In the genomic region with DNA sequence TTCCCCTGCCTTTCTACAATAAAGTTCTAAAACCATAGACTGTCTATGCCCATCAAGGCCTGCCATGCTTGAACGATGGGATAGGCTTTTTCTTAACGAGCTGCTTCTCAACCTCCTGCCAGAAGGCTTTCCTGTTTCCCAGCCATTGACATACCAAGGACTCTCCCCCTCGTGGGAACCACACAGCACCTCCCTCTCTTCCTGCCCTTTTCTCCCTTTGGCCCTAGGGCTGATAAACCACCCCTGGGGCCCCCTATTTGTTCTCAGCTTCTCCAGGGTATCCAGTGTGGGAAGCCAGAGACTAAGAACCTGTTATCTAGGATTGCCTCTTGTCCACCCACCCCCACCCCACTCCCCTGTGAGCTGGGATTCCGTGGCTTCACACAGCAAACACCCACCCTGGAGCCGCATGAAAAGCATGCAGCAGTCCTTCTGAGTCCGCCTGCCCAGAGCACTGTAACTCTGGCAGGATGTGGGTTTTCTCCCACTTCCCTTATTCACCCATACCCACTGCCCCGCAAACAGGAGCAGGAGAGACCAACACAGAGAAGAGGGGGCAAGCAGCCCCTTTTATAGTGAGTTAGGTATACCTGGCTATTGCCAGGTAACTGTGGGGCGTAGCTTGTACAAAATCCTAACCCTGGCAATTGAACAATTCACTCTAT, we compare ENCODE assay signal across 28 mouse cellular contexts.
DNase-seq lines count a peak whose midpoint lies in the region; ATAC-seq and TF ChIP-seq lines count a peak whose summit lies in the region.
"Had no signal": no experiment of that assay in that cellular context is flagged by ENCODE, and none has a peak within 500 bp of the region (broad histone marks: within the 10 kb centered on the region; RNA-seq: fewer than 3 reads in every experiment).

No protein-coding gene starts in this region.

- peak; percentile 30; the same call in 1 of the 2 replicates for ATAC-seq in forebrain, embryonic 12.5 days (ENCODE audit: low FRiP score)
- ATAC-seq in forebrain, postnatal 0 days: no peak
- ATAC-seq in heart, embryonic 14.5 days (ENCODE audit: insufficient number of reproducible peaks, insufficient read depth, low FRiP score, low read depth): peak; percentile 64; the same call in 1 of the 2 replicates
- peak; percentile 15; the same call in 1 of the 2 replicates for ATAC-seq in liver, postnatal 0 days
- ATAC-seq in common myeloid progenitor, adult 5-6 weeks (replicated peaks; ENCODE audit: low read depth, poor library complexity, severe bottlenecking): peak; percentile 96
- ATAC-seq: inflammation-experienced regulatory T-cells, adult 6 months; midbrain, embryonic 15.5 days had no signal

- H3K4me1 ChIP-seq in forebrain, embryonic 12.5 days: no peaks in the 10 kb centered on the region; the same call in 1 of the 2 replicates
- H3K4me1 ChIP-seq in forebrain, postnatal 0 days (ENCODE audit: insufficient read depth): no peaks in the 10 kb centered on the region
- peaks cover 0 to 4% of the 10 kb centered on the region in 2 experiments; a peak in 1 of 4 replicates for H3K4me1 ChIP-seq in heart, embryonic 14.5 days (ENCODE audit: control insufficient read depth in 2 of 2, insufficient read depth in 2 of 2, low read length in 2 of 2)
- no peaks in the 10 kb centered on the region for H3K4me1 ChIP-seq in liver, postnatal 0 days (ENCODE audit: insufficient read depth)
- H3K4me1 ChIP-seq: embryonic facial prominence, embryonic 12.5 days; liver, embryonic 15.5 days; lung, embryonic 15.5 days; midbrain, embryonic 15.5 days; neural tube, embryonic 15.5 days; stomach, embryonic 15.5 days had no signal

- H3K27ac ChIP-seq in forebrain, embryonic 12.5 days: no peak overlapping the region
- no peak overlapping the region for H3K27ac ChIP-seq in forebrain, postnatal 0 days (ENCODE audit: low read depth, low read length)
- H3K27ac ChIP-seq in heart, embryonic 14.5 days (replicated peaks in 1 of 2; ENCODE audit: control insufficient read depth in 1 of 2, insufficient read depth in 1 of 2, low read depth in 2 of 2, low read length in 2 of 2): no peak overlapping the region
- H3K27ac ChIP-seq in liver, postnatal 0 days (ENCODE audit: low read depth): no peak overlapping the region
- H3K27ac ChIP-seq: embryonic facial prominence, embryonic 12.5 days; hindbrain, embryonic 14.5 days; layer of hippocampus, adult 2 months; liver, embryonic 15.5 days; lung, embryonic 15.5 days; midbrain, embryonic 15.5 days; neural tube, embryonic 15.5 days; stomach, embryonic 15.5 days had no signal

- H3K4me2 ChIP-seq in forebrain, embryonic 12.5 days: no peak overlapping the region
- H3K4me2 ChIP-seq in forebrain, postnatal 0 days (ENCODE audit: low read depth): no peak overlapping the region
- no peak overlapping the region for H3K4me2 ChIP-seq in heart, embryonic 14.5 days (ENCODE audit: low read length)
- H3K4me2 ChIP-seq in liver, postnatal 0 days (ENCODE audit: low read depth, low read length): no peak overlapping the region
- H3K4me2 ChIP-seq: embryonic facial prominence, embryonic 12.5 days; hindbrain, embryonic 14.5 days; liver, embryonic 15.5 days; lung, embryonic 15.5 days; midbrain, embryonic 15.5 days; neural tube, embryonic 15.5 days; stomach, embryonic 15.5 days had no signal

- no peaks in the 10 kb centered on the region for H3K36me3 ChIP-seq in forebrain, embryonic 12.5 days (replicated peaks)
- no peaks in the 10 kb centered on the region for H3K36me3 ChIP-seq in forebrain, postnatal 0 days (ENCODE audit: insufficient read depth)
- no peaks in the 10 kb centered on the region for H3K36me3 ChIP-seq in heart, embryonic 14.5 days (ENCODE audit: control insufficient read depth, insufficient read depth, low read length)
- no peaks in the 10 kb centered on the region for H3K36me3 ChIP-seq in liver, postnatal 0 days (replicated peaks; ENCODE audit: insufficient read depth, low read length)
- H3K36me3 ChIP-seq: embryonic facial prominence, embryonic 12.5 days; G1E; liver, embryonic 15.5 days; lung, embryonic 15.5 days; midbrain, embryonic 15.5 days; neural tube, embryonic 15.5 days; stomach, embryonic 15.5 days had no signal

- WGBS in forebrain, embryonic 12.5 days: 56% methylated on average over 8 of the region's 8 CpGs
- WGBS in forebrain, postnatal 0 days: 53% methylated on average over 8 of the region's 8 CpGs
- 35% methylated on average over 8 of the region's 8 CpGs for WGBS in heart, embryonic 14.5 days
- 20% methylated on average over 8 of the region's 8 CpGs for WGBS in liver, postnatal 0 days (ENCODE audit: insufficient replicate concordance)

- intact Hi-C loops in heart, postnatal 36 days (cut with DNase I): no loop called here

- no peak for DNase-seq in forebrain, postnatal 0 days
- DNase-seq in heart, postnatal 36 days: no peak
- DNase-seq in liver, postnatal 0 days: no peak
- no peak for DNase-seq in liver
- no peak for DNase-seq in gastrocnemius, postnatal 4 days (ENCODE audit: low spot score in 2 of 2)
- DNase-seq: adrenal gland, adult 8-10 months; cerebellum, adult 8-10 months; cerebellum, postnatal 25 days; gastrocnemius, postnatal 10 days; kidney, adult 11 months; kidney, postnatal 36 days; left cerebral cortex, postnatal 4 days; retina, postnatal 1 day; right cerebral cortex, postnatal 25 days; thymus, postnatal 25 days had no signal

- H3K9me3 ChIP-seq in forebrain, embryonic 12.5 days: no peaks in the 10 kb centered on the region
- no peaks in the 10 kb centered on the region for H3K9me3 ChIP-seq in forebrain, postnatal 0 days (ENCODE audit: low read length)
- no peaks in the 10 kb centered on the region for H3K9me3 ChIP-seq in heart, embryonic 14.5 days (ENCODE audit: control insufficient read depth, low read length)
- H3K9me3 ChIP-seq in liver, postnatal 0 days (ENCODE audit: low read length): no peaks in the 10 kb centered on the region
- H3K9me3 ChIP-seq: embryonic facial prominence, embryonic 12.5 days; liver, embryonic 15.5 days; lung, embryonic 15.5 days; midbrain, embryonic 15.5 days; neural tube, embryonic 15.5 days; stomach, embryonic 15.5 days had no signal

- no peak overlapping the region for H3K9ac ChIP-seq in forebrain, embryonic 12.5 days
- no peak overlapping the region for H3K9ac ChIP-seq in forebrain, postnatal 0 days
- H3K9ac ChIP-seq in heart, embryonic 14.5 days (ENCODE audit: low read length): no peak overlapping the region
- no peak overlapping the region for H3K9ac ChIP-seq in liver, postnatal 0 days (replicated peaks)
- H3K9ac ChIP-seq: embryonic facial prominence, embryonic 12.5 days; hindbrain, embryonic 14.5 days; liver, embryonic 15.5 days; lung, embryonic 15.5 days; midbrain, embryonic 15.5 days; neural tube, embryonic 15.5 days; stomach, embryonic 15.5 days had no signal

- no peak for TF ChIP-seq EP300 in liver, postnatal 0 days (IDR thresholded peaks at IDR 0.05; ENCODE audit: low read depth)

- TF ChIP-seq CTCF in forebrain, postnatal 0 days (IDR thresholded peaks at IDR 0.05; ENCODE audit: low read depth): no peak
- TF ChIP-seq CTCF in liver, postnatal 0 days (IDR thresholded peaks at IDR 0.05; ENCODE audit: low read depth): no peak

- no peaks in the 10 kb centered on the region for H3K27me3 ChIP-seq in forebrain, embryonic 12.5 days
- H3K27me3 ChIP-seq in forebrain, postnatal 0 days (ENCODE audit: insufficient read depth, low read length): no peaks in the 10 kb centered on the region
- H3K27me3 ChIP-seq in heart, embryonic 14.5 days (ENCODE audit: control insufficient read depth, insufficient read depth, low read length): no peaks in the 10 kb centered on the region
- no peaks in the 10 kb centered on the region for H3K27me3 ChIP-seq in liver, postnatal 0 days (ENCODE audit: insufficient read depth, low read length)
- H3K27me3 ChIP-seq: embryonic facial prominence, embryonic 12.5 days; liver, embryonic 15.5 days; lung, embryonic 15.5 days; midbrain, embryonic 15.5 days; neural tube, embryonic 15.5 days; stomach, embryonic 15.5 days had no signal

- H3K4me3 ChIP-seq in forebrain, embryonic 12.5 days (replicated peaks): no peak overlapping the region
- H3K4me3 ChIP-seq in forebrain, postnatal 0 days (ENCODE audit: low read depth, low read length): no peak overlapping the region
- H3K4me3 ChIP-seq in heart, embryonic 14.5 days (ENCODE audit: control insufficient read depth in 1 of 2, insufficient read depth in 1 of 2, low read depth in 1 of 2, low read length in 2 of 2): no peak overlapping the region
- H3K4me3 ChIP-seq in liver, postnatal 0 days (ENCODE audit: low read depth, low read length): no peak overlapping the region
- H3K4me3 ChIP-seq: embryonic facial prominence, embryonic 12.5 days; layer of hippocampus, adult 2 months; liver, embryonic 15.5 days; lung, embryonic 15.5 days; midbrain, embryonic 15.5 days; neural tube, embryonic 15.5 days; stomach, embryonic 15.5 days had no signal
